Mouse (Mus musculus): ENCODE results near the gene Rnf6.

Rnf6 gene

GRCm38 (mm10) chr5:146220879-146221714 is at the start of gene Rnf6:
Gene Rnf6 (minus strand): TSS chr5:146221555.
- DNase-seq, result peak; percentile 95

GRCm38 (mm10) chr5:146270593-146270992 is 49.2 kb upstream of the Rnf6 start:
- DNase-seq, result no peak

DNA sequence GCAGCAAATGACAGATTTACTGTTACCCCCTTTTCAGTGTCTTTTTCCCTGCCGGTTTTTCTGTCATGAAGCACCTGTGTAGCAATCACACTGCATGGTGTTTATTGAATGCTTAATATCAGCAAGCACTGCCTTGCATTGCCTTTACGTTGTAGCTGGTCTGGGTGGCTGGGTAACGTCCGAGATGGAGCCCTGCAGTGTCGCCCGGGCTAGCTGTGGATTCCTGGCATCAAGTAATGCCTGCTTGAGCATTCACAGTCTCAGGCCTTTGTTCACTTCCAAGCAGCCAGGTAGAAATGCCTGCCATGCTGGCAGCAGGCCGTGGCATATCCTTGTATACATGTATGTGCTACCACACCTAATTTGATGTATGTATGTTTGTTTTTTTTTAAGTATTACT is 46.4 kb upstream of the Rnf6 start:
- DNase-seq, result peak; percentile 35

- DNase-seq, result peak; percentile 60
Measured at GRCm38 (mm10) chr5:146265934-146266591, 44.7 kb upstream of the Rnf6 start.

DNA sequence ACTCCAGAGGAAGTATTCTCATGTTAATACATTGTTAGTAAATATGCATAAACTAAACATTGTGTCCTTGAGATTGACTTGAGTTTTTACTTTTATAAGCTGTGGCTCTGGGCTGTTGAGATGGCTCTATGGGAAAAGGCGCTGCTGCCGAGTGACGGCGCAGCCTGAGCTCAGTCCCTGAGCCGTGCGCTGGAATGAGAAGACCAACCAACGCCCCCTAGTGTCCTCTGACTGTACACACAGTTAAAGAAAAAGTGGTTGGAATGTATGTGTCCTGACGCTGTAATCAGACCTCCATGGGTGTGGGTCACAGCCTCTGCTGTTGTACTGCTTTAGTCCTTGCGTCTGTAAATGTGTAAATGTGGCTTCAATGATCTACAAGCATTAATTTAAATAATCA is 38.6 kb upstream of the Rnf6 start:
- DNase-seq, result no peak

DNA sequence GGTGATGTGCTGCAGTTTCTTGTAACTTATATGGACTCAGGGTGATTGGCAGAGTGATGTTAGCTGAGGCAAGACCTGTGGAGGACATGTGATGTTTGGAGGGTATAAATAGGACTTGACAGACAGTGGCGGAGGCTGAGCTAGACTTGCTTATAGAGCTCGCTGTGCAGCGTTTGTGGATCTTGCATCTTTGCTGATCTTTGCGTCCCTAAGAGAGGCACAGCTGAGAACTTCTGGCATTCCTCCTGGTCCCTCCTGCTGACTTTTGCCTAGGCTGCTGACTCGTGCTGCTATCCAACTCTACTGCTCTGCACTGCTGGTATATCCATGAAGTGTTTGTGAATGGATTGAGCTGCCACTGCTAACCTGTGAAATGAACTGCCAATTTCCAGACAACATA is 32.3 kb upstream of the Rnf6 start:
- peak; percentile 51 for DNase-seq

DNA sequence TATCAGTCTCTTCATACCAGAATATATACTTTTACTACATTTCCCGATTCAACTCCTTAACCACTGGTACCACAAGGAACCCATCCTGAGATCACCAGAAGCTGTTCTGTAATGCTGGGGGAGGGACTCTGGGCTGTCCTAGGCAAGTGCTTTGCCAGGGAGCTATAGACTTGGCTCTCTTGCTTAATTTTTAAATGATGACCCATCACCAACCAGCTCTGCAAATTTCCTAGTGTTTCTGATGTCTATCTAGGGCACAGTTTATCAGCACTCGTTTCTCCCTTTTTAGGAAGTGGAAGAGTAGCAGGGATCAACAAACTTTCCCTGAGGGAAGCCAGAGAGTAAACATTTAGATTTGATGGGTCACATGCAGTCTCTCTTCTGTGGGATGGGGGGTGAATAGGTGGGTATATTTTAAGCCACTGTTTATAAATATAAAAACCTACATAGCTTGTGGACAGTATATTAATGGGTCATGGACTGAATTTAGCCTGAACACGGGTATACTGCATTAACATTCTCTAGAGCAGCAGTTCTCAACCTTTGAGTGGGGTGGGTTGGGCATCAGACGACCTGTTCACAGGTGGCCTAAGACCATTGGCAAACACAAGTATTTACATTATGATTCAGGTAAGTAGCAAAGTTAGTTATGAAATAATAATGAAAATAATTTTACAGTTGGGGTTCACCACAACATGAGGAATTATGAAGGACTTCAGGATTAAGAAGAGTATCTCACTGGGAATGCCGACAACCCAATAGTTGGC is 30.5 kb upstream of the Rnf6 start:
- no peak for DNase-seq

GRCm38 (mm10) chr5:146250369-146251075 is 29.2 kb upstream of the Rnf6 start:
- no peak for DNase-seq

- no peak for DNase-seq
Measured at GRCm38 (mm10) chr5:146248746-146249145, 27.4 kb upstream of the Rnf6 start.

DNA sequence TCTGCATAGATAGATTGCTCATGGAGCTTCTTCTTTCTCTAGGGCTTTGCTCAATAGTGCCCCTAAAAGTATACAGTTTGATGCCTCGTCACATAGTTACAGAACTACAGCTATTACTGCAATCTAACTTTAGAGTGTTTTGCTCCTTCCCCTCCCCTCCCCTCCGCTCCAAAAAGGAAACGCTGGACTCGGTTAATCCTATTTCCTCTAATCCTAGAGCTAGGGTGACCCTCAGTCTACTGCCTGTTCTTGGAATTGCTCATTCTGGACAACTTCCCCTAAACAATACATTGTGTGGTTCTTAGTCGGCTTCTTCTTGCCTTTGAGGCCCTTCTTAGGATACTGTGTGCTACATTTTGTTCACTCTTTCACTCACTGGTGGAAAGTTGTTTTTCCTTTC is 26.4 kb upstream of the Rnf6 start:
- DNase-seq, result no peak

DNA sequence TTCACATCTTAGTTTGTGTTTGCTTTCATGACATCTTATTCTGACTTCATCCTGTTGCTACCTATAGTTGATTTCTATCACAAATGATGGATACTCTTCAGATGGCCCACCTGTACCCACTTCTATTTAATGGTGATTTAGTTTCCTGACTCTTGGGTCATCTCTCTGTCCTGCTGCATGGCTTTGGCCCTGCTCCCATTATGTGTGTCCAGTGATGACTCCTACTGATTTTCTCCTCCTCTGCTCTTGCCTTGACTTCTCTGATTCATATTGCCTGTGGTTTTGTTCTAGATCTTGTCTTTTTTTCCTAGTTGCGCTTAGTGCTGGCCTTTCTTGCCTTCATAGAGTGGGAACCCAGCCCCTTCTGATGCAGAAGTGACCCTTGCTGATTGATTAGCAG is 25.0 kb upstream of the Rnf6 start:
- no peak for DNase-seq

- DNase-seq, result no peak
Measured at GRCm38 (mm10) chr5:146245646-146246370, 24.5 kb upstream of the Rnf6 start.

DNA sequence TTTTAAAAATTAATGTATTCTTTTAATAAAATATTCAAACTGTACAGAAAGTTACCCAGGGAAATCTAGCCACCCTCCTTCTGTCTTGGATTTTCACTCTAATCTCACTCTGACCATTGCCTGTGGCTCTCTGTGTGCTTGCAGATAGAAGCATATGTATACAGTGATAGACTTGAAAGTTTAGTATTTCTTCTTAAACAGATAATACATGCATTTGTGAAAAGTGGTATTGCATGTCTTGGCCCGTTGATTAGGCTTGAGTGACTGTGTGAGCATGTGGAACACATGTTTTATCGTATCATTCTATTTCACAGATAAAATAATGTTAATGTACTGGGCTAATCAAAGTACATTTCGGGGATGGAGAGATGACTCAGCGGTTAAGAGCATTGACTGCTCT is 23.8 kb upstream of the Rnf6 start:
- DNase-seq, result no peak

DNA sequence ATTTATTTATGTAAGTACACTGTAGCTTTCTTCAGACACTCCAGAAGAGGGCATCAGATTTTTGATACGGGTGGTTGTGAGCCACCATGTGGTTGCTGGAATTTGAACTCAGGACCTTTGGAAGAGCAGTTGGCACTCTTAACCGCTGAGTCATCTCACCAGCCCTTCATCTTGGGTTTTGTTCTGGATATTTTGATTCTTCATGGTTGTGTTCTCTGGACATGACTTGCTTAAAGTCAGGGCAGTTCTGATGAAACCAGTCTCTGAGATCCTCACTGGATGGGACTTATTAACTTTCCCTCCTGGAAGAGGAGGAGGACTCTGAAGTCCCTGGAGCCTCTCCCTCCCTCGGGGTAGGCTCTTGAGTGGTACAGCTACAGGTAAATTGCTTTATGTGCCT is 19.8 kb upstream of the Rnf6 start:
- DNase-seq, result no peak

- DNase-seq, result no peak
Measured at GRCm38 (mm10) chr5:146240771-146241170, 19.4 kb upstream of the Rnf6 start.

GRCm38 (mm10) chr5:146238274-146238673 is 16.9 kb upstream of the Rnf6 start:
- DNase-seq, result no peak

DNA sequence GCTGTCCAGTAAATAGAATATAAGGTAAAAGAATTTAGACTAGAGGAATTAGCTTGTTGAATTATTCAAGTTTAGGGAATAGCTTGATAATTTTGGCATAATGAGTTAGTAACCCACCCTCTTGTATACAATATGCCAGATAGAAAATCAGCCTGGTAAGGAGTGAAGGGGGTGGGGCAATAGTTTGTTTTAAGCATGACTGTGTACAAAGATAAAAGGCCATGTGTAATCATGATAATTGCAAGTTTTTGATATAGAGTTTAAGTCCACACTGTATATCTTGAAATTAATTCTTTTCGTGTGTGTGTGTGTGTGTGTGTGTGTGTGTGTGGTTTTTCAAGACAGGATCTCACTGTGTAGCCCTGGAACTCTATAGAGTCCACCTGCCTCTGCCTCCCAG is 13.0 kb upstream of the Rnf6 start:
- no peak for DNase-seq

- no peak for DNase-seq
Measured at GRCm38 (mm10) chr5:146232816-146233215, 11.5 kb upstream of the Rnf6 start.

GRCm38 (mm10) chr5:146232056-146232675 is 10.8 kb upstream of the Rnf6 start:
- DNase-seq, result no peak

DNA sequence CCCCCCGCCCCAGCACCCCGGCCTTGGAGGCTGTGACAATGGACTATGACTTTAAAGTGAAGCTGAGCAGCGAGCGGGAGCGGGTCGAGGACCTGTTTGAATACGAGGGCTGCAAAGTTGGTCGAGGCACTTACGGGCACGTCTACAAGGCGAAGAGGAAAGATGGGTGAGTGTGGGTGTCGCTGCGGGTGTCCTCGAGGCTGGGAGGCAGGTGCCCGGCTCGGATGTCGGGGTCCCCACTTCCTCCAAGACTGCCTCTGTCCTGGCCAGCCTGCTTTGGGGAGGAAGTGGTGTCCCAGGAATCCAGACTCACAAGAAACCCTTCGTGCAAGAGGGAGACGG is 10.3 kb upstream of the Rnf6 start:
- peak; percentile 66 for DNase-seq

DNA sequence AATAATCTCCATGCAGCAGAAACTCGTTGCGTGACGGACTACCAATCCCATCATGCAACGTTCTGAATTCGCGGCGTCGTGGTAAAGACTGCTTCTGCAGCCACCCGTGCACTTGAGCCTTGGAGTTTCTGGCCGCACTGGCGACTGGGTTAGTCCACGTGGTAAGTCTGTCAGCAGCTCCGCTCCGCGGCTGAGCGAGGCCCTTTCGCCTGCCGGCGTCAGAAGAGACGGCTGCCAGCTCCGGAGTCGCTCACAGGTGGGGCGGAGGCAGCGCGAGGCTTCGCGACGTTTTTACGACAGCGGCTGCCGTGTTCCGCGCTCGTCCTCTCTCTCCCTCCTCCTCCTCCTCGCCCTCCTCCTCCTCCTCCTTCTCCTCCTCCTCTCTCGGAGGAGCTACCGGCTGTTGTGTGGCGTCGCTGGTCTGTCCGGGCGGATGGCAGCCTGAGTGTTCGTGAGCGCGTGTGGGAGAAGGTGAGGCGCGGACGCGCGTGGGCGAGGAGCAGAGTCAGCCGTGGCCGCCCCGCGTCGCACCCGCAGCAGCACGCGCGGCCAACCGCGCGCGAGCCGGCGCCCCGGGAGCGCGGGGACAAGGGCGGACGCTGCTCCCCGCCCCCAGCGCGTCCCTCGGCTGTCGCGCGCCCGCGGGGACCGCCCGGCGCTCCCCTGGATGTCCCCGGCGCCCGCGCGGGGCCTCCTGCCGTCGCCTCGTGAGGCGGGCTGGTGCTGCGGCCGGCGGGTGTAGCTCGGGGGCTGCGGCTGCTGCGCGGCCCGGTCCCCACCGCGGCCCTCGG is 9.7 kb upstream of the Rnf6 start, which contains the start of gene Cdk8:
Gene Cdk8, plus strand, starts transcription at position 367 of the 791 bp plus-strand sequence.
- DNase-seq, result peak; percentile 93
